Mouse (Mus musculus) olfactory bulb, adult 2 months (tissue): ENCODE results near the gene Dkc1. TPM values are rescaled to one million over a fixed set of nuclear protein-coding genes. Genes with fewer than 3 reads are reported as not detected.

ENCODE experiments used
- H3K27ac ChIP-seq: fragments of 200-500 bp; 2 replicates; pipeline ENCODE4 v1.5.1; 2012; ENCODE audit warnings: low read depth, low read length; ENCODE audit not compliant: insufficient read depth
- H3K4me1 ChIP-seq: fragments of 200-500 bp; 2 replicates; pipeline ENCODE4 v1.6.1; 2012; ENCODE audit warnings: low read length; ENCODE audit not compliant: control insufficient read depth, insufficient read depth
- H3K4me3 ChIP-seq: fragments of 200-500 bp; 2 replicates; pipeline ENCODE4 v1.5.1; 2012; ENCODE audit warnings: mild to moderate bottlenecking, low read depth, low read length, moderate library complexity; ENCODE audit not compliant: insufficient read depth
- CTCF ChIP-seq: fragments of 200-500 bp; IDR thresholded peaks from 2 replicates; pipeline ENCODE4 v1.5.1; 2012; ENCODE audit warnings: low read depth, mild to moderate bottlenecking, low read length, moderate library complexity; ENCODE audit not compliant: insufficient read depth
- POLR2A ChIP-seq: fragments of 200-500 bp; IDR thresholded peaks from 2 replicates; pipeline ENCODE4 v1.6.1; 2012; ENCODE audit warnings: mild to moderate bottlenecking, low read depth, low read length, moderate library complexity; ENCODE audit not compliant: insufficient read depth
- WGBS: fragments of 180-500 bp; shearing (Covaris S2); methylation state at CpG from one replicate; pipeline ENCODE4 v1.1.7; 2018; 5-methylcytosine and 5-hydroxymethylcytosine counted together
- polyA plus RNA-seq: library from polyadenylated mRNA; stranded (reverse); fragments of >200 nt; gene quantifications from 2 replicates; pipeline ENCODE4 v1.2.4, GENCODE M21; 2012; ENCODE audit warnings: low replicate concordance; ENCODE audit not compliant: missing spikeins, insufficient read depth, insufficient read length

The Dkc1 gene
- polyA plus RNA-seq, 1 experiment, result not detected

GRCm38 (mm10) chrX:75096163-75096770 is 613 bp downstream of the Dkc1 start:
- no peaks in the 10 kb centered on the region for H3K4me1 ChIP-seq
- H3K4me3 ChIP-seq, result peak overlapping the region; percentile 72
- H3K27ac ChIP-seq, result 0 out of 2 replicates have a peak overlapping the region, but pooled peaks have one; percentile 54
- no peak for TF ChIP-seq CTCF
- 17% methylated on average over 23 of the region's 23 CpGs for WGBS

- Histone ChIP-seq H3K27ac (no peak overlapping the region), H3K4me1 (no peaks in the 10 kb centered on the region), H3K4me3 (no peak overlapping the region)
- 86% methylated on average over 8 of the region's 8 CpGs for WGBS
- TF ChIP-seq POLR2A (no peak), CTCF (no peak)
These were observed 3.1 kb downstream of the Dkc1 start for GRCm38 (mm10) chrX:75098799-75099198.

- Histone ChIP-seq H3K4me1 (no peaks in the 10 kb centered on the region), H3K4me3 (no peak overlapping the region), H3K27ac (no peak overlapping the region)
- TF ChIP-seq CTCF (no peak), POLR2A (no peak)
- WGBS, result 91% methylated on average over 6 of the region's 6 CpGs
These were observed 6.6 kb downstream of the Dkc1 start for GRCm38 (mm10) chrX:75102293-75102692.

- TF ChIP-seq POLR2A (no peak), CTCF (no peak)
- no peak overlapping the region for H3K27ac ChIP-seq
- H3K4me3 ChIP-seq, result no peak overlapping the region
- no peaks in the 10 kb centered on the region for H3K4me1 ChIP-seq
These were observed 19.9 kb downstream of the Dkc1 start for GRCm38 (mm10) chrX:75115550-75115949.

DNA sequence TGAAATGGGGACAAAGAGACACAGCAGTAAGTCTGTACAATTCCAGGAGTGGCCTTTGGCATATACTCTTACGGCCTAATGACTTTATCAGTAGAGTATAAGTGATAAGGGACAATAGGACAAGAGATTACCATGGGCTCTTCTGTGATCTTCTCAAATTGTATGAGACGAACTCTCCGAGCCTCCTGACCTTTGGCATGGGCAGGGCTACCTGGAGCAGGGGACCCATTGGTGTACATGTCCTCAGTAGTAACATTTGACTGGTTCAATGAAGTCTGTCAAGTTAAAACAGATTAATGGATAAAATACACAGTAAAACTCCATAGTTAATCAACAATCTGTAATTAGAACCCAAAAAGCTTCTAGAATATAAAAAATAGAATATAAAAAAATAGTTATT is 30.0 kb downstream of the Dkc1 start:
- WGBS, result 99% methylated on average over 3 of the region's 3 CpGs
- TF ChIP-seq CTCF (no peak), POLR2A (no peak)
- H3K27ac ChIP-seq, result no peak overlapping the region
- H3K4me3 ChIP-seq, result no peak overlapping the region
- no peaks in the 10 kb centered on the region for H3K4me1 ChIP-seq

GRCm38 (mm10) chrX:75126893-75127292 is 31.2 kb downstream of the Dkc1 start:
- Histone ChIP-seq H3K4me1 (no peaks in the 10 kb centered on the region), H3K4me3 (no peak overlapping the region), H3K27ac (no peak overlapping the region)
- TF ChIP-seq POLR2A (no peak), CTCF (no peak)

DNA sequence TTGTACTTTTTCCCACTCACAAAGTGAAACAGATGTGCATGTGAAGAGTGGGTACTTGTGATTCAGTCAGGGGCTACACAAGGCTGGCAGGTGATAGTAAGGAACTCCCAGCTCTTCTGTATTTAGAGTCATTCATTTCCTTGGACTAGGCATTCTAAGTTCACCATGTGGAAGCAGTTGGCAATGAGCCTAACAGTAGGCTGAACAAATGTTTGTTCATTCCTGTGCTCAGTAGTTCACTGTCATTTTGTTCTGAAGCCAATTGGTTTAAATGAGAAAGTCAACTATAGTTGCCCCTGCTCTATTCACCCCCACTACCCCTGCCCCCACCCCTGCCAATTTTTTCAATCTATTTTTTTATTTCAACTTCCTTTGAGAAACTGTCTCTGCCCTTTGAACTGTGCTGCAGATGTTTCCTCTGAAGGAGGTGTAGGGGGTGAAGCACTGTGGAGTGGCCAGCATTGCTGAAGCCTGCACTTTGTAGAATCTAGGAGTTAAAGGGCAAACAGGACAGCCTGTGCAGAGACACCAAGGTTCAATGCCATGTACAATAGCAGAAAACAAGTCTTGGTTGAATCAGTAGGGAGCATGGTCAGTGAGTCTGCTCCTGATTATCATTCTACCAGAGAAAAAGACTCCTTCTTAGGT is 32.8 kb downstream of the Dkc1 start:
- Histone ChIP-seq H3K4me3 (no peak overlapping the region), H3K4me1 (no peaks in the 10 kb centered on the region), H3K27ac (no peak overlapping the region)
- no peak for TF ChIP-seq CTCF
- no peak for TF ChIP-seq POLR2A

DNA sequence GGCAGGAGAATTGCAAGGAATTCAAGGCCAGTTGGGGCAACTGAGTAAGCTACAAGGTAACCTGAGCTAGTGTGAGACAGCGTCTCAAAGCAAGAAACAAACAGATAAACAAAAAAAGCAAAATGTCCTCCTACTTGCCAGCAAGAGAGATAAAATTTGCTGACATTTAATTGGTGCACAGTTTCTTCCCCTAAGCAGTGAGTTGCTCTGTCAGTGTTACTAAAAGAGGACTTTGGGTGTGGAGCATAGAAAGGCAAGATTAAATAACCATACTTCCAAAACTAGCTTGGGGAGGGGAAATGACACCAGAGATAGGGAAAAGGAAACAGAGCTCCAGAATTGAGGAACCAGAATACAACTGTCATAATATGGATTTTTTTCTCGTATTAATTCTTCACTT is 33.8 kb downstream of the Dkc1 start:
- no peaks in the 10 kb centered on the region for H3K4me1 ChIP-seq
- no peak overlapping the region for H3K27ac ChIP-seq
- WGBS, result 68% methylated on average over 2 of the region's 2 CpGs
- no peak overlapping the region for H3K4me3 ChIP-seq
- TF ChIP-seq POLR2A (no peak), CTCF (no peak)

GRCm38 (mm10) chrX:75130467-75131160 is 35.0 kb downstream of the Dkc1 start, which contains the start of gene Mpp1:
Mpp1 (minus strand) TSS chrX:75131016.
- TF ChIP-seq POLR2A, result no peak
- TF ChIP-seq CTCF, result no peak
- H3K4me1 ChIP-seq, result no peaks in the 10 kb centered on the region
- WGBS, result 17% methylated on average over 36 of the region's 36 CpGs

More at GRCm38 (mm10) chrX:75130467-75131160, 35.0 kb downstream of the Dkc1 start, which contains the start of gene Mpp1:
- H3K27ac ChIP-seq, result peak within 1 kb of the TSS; percentile 58
- peak within 1 kb of the TSS; percentile 80 for H3K4me3 ChIP-seq
